Mouse (Mus musculus) MEL (cell line): ENCODE data around the gene Inpp5a. TPM values are rescaled to one million over a fixed set of nuclear protein-coding genes. Genes with fewer than 3 reads are reported as not detected.

Source experiments
- DNase-seq: peaks from one replicate; pipeline ENCODE4 v3.0.0; 2011; ENCODE audit warnings: low read depth, low spot score
- H3K27ac ChIP-seq: 2 replicates; pipeline ENCODE4 v1.5.1; 2012; ENCODE audit warnings: low read depth, mild to moderate bottlenecking, control low read depth, low read length, moderate library complexity; ENCODE audit not compliant: control insufficient read depth
- H3K27me3 ChIP-seq, 2 experiments: fragments of 150-350 bp in 1 of 2; sonication (generic) in 1 of 2; 2 replicates each; pipeline ENCODE4 v1.6.1; 2012; ENCODE audit warnings: low read length in 2 of 2, mild to moderate bottlenecking in 2 of 2, improper control_type of control experiment in 1 of 2, moderate library complexity in 1 of 2; ENCODE audit not compliant: insufficient read depth in 2 of 2, control insufficient read depth in 1 of 2
- H3K36me3 ChIP-seq, 2 experiments: 2 replicates each; pipeline ENCODE4 v1.6.1; 2012 to 2014; ENCODE audit warnings: low read length in 2 of 2, improper control_type of control experiment in 1 of 2, inconsistent platforms in 1 of 2, mild to moderate bottlenecking in 1 of 2; ENCODE audit not compliant: insufficient read depth in 2 of 2, control insufficient read depth in 1 of 2
- H3K4me1 ChIP-seq, 2 experiments: fragments of 150-350 bp in 1 of 2; sonication (generic) in 1 of 2; 2 replicates each; pipeline ENCODE4 v1.6.1; 2012; ENCODE audit warnings: low read length in 2 of 2, improper control_type of control experiment in 1 of 2, mild to moderate bottlenecking in 1 of 2; ENCODE audit not compliant: insufficient read depth in 2 of 2, control insufficient read depth in 1 of 2
- H3K4me3 ChIP-seq, 2 experiments: fragments of 150-350 bp in 1 of 2; sonication (generic) in 1 of 2; 2 replicates each; pipeline ENCODE4 v1.5.1; 2012; ENCODE audit warnings: low read depth in 2 of 2, low read length in 2 of 2, mild to moderate bottlenecking in 2 of 2, moderate library complexity in 2 of 2, control low read depth in 1 of 2, improper control_type of control experiment in 1 of 2; ENCODE audit not compliant: control insufficient read depth in 1 of 2, insufficient read depth in 1 of 2
- H3K79me2 ChIP-seq: 2 replicates; pipeline ENCODE4 v1.6.1; 2012; ENCODE audit warnings: mild to moderate bottlenecking, low read length, moderate library complexity; ENCODE audit not compliant: control insufficient read depth, poor library complexity, insufficient read depth
- H3K9ac ChIP-seq: 2 replicates; pipeline ENCODE4 v1.6.1; 2012; ENCODE audit warnings: low read depth, mild to moderate bottlenecking, control low read depth, low read length, moderate library complexity; ENCODE audit not compliant: control insufficient read depth, poor library complexity, severe bottlenecking
- H3K9me3 ChIP-seq: fragments of 150-350 bp; sonication (generic); replicated peaks from 2 replicates; pipeline ENCODE4 v1.6.1; 2012; ENCODE audit warnings: mild to moderate bottlenecking, low read length, improper control_type of control experiment, moderate library complexity; ENCODE audit not compliant: insufficient read depth
- CHD1 ChIP-seq: IDR thresholded peaks from 2 replicates; pipeline ENCODE4 v1.6.1; 2012; ENCODE audit warnings: low read depth, mild to moderate bottlenecking, inconsistent platforms, low read length, improper control_type of control experiment
- CHD2 ChIP-seq: IDR thresholded peaks from 2 replicates; pipeline ENCODE4 v1.6.1; 2011; ENCODE audit warnings: low read length, improper control_type of control experiment
- E2F4 ChIP-seq: IDR thresholded peaks from 2 replicates; pipeline ENCODE4 v1.6.1; 2011; ENCODE audit warnings: low read depth, low read length, improper control_type of control experiment, borderline replicate concordance
- GABPA ChIP-seq: IDR thresholded peaks from 2 replicates; pipeline ENCODE4 v1.6.1; 2012; ENCODE audit warnings: low read depth, mild to moderate bottlenecking, inconsistent platforms, low read length, improper control_type of control experiment, moderate library complexity
- GATA1 ChIP-seq: IDR thresholded peaks from 2 replicates; pipeline ENCODE4 v1.6.1; 2011; ENCODE audit warnings: low read depth, low read length, improper control_type of control experiment
- JUND ChIP-seq: IDR thresholded peaks from 2 replicates; pipeline ENCODE4 v1.6.1; 2011; ENCODE audit warnings: low read depth, mild to moderate bottlenecking, improper control_type of control experiment, low read length
- MEF2A ChIP-seq: IDR thresholded peaks from 2 replicates; pipeline ENCODE4 v1.6.1; 2014; ENCODE audit warnings: low read depth, mild to moderate bottlenecking, inconsistent platforms, low read length, improper control_type of control experiment; ENCODE audit not compliant: poor library complexity, insufficient replicate concordance, severe bottlenecking; ENCODE audit errors: extremely low read depth
- MXI1 ChIP-seq: IDR thresholded peaks from 2 replicates; pipeline ENCODE4 v1.6.1; 2011; ENCODE audit warnings: mild to moderate bottlenecking, low read depth, low read length, improper control_type of control experiment
- NELFE ChIP-seq: IDR thresholded peaks from 2 replicates; pipeline ENCODE4 v1.6.1; 2011; ENCODE audit warnings: low read depth, low read length, improper control_type of control experiment
- POLR2A ChIP-seq, 2 experiments: IDR thresholded peaks; 2 replicates each; pipeline ENCODE4 v1.6.1; 2011 to 2012; ENCODE audit warnings: low read length in 2 of 2, mild to moderate bottlenecking in 2 of 2, control low read depth in 1 of 2, improper control_type of control experiment in 1 of 2, low read depth in 1 of 2, moderate library complexity in 1 of 2; ENCODE audit not compliant: control insufficient read depth in 1 of 2, insufficient read depth in 1 of 2, poor library complexity in 1 of 2
- RCOR1 ChIP-seq: IDR thresholded peaks from 2 replicates; pipeline ENCODE4 v1.6.1; 2012; ENCODE audit warnings: low read depth, mild to moderate bottlenecking, inconsistent platforms, low read length, improper control_type of control experiment
- TCF12 ChIP-seq: IDR thresholded peaks from 2 replicates; pipeline ENCODE4 v1.6.1; 2014; ENCODE audit warnings: low read depth, mild to moderate bottlenecking, inconsistent platforms, low read length, improper control_type of control experiment, moderate library complexity
- ZC3H11A ChIP-seq: IDR thresholded peaks from 2 replicates; pipeline ENCODE4 v1.6.1; 2012; ENCODE audit warnings: low read depth, mild to moderate bottlenecking, inconsistent platforms, low read length, improper control_type of control experiment
- ZKSCAN1 ChIP-seq: IDR thresholded peaks from 2 replicates; pipeline ENCODE4 v1.6.1; 2012; ENCODE audit warnings: low read depth, mild to moderate bottlenecking, inconsistent platforms, low read length, improper control_type of control experiment, moderate library complexity
- polyA plus RNA-seq, 2 experiments: library from polyadenylated mRNA; stranded (reverse) in 1 of 2; unstranded in 1 of 2; fragments of >175 nt in 1 of 2; fragments of >200 nt in 1 of 2; gene quantifications; 2 replicates each; pipeline versions ENCODE4 v1.2.1 to v1.2.4; 2012; ENCODE audit warnings: low replicate concordance in 2 of 2, low read depth in 1 of 2; ENCODE audit not compliant: insufficient read length in 2 of 2, insufficient read depth in 1 of 2, missing spikeins in 1 of 2
- total RNA-seq: library from RNA; depleted of rRNA; stranded (reverse); fragments of 300-350 nt; gene quantifications from 2 replicates; pipeline ENCODE4 v1.2.3, GENCODE M21; 2012

Gene Inpp5a
- total and polyA plus RNA-seq, 3 experiments = 5.7 to 14.4 TPM; not detected in 1

DNA sequence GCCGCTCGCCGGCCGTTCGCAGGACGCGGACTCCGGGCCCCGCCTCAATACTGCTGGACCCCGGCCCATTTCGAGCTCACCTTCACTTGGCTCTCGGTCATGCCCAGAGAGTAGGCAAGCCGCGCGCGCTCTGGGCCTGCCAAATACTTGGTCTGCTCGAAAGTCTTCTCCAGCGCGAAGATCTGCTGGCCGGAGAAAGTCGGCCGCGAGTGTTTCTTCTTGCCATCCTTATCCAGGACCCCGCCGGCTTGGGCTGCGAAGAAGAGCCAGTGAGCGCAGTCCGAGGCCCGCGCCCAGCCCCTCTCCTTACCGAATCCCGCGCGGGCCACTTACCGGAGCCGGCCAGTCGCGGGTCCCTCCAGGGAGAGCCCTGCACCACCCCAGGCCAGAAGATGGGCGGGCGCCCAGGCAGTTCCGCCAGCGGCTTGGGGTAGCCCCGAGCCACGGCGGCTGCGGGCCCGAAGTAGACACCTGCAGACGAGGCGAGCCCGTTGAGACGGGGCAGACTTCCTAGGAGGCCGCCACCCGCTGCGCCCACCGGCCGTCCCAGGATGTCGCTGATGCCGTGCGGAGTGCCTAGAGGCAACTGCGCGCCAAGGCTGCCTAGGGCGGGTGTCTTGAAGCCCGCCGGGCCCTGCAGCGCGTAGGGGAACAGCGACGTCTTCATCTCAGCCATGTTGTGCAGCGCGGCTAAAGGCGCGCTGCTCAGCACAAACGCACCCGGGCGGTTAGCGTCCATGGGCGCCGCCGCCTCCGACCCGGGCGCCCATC is 193.1 kb downstream of the Inpp5a start:
- H3K9ac ChIP-seq = no peak overlapping the region
- no peak overlapping the region for H3K27ac ChIP-seq
- H3K4me3 ChIP-seq = no peak overlapping the region

DNA sequence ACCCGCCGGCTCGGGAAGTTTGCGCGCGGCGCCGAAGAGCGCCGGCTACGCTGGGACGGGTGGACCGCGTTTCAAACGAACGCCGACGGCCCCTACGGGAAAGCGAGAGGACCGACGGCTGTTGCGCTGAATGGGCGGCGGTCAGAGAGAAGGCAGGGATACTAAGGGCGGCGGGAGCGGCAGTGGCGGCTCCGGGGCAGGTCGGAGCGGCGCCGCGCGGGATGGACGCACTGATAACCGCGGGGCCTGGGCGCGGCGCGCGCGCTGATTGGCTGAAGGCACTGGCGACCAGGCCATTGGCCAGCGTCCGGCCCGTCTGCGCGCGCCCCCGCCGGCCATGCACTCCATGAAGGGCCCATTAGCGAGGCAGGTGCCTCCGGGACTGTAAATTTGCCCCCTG is 193.7 kb downstream of the Inpp5a start, which contains the start of gene Nkx6-2:
Nkx6-2 (minus strand) TSS at position 203 of the 400 bp plus-strand sequence.
- H3K79me2 ChIP-seq = no peaks in the 10 kb centered on the region
- no peak for DNase-seq
- H3K4me1 ChIP-seq = no peaks in the 10 kb centered on the region
- H3K4me3 ChIP-seq = no peak within 1 kb of the TSS
- TF ChIP-seq CHD1 (no peak), JUND (no peak)
- no peak within 1 kb of the TSS for H3K27ac ChIP-seq
- no peaks in the 10 kb centered on the region; a peak in 1 of 4 replicates for H3K27me3 ChIP-seq
- H3K36me3 ChIP-seq = no peaks in the 10 kb centered on the region
- no peak within 1 kb of the TSS for H3K9ac ChIP-seq
- H3K9me3 ChIP-seq = no peaks in the 10 kb centered on the region

More for the DNA sequence above, 193.1 kb downstream of the Inpp5a start:
- no peaks in the 10 kb centered on the region; a peak in 1 of 4 replicates for H3K27me3 ChIP-seq
- peaks cover 0 to 3% of the 10 kb centered on the region in 2 experiments; a peak in 1 of 4 replicates for H3K4me1 ChIP-seq
- no peak for TF ChIP-seq NELFE
- TF ChIP-seq GATA1 = no peak
- TF ChIP-seq ZKSCAN1 = no peak
- no peak for TF ChIP-seq MXI1
- no peak for TF ChIP-seq E2F4
- TF ChIP-seq ZC3H11A = no peak
- TF ChIP-seq TCF12 = no peak
- no peak for TF ChIP-seq RCOR1
- H3K36me3 ChIP-seq = peaks cover 0 to 2% of the 10 kb centered on the region in 2 experiments; a peak in 2 of 4 replicates
- DNase-seq = no peak
- H3K9me3 ChIP-seq = no peaks in the 10 kb centered on the region
- H3K79me2 ChIP-seq = no peaks in the 10 kb centered on the region

DNA sequence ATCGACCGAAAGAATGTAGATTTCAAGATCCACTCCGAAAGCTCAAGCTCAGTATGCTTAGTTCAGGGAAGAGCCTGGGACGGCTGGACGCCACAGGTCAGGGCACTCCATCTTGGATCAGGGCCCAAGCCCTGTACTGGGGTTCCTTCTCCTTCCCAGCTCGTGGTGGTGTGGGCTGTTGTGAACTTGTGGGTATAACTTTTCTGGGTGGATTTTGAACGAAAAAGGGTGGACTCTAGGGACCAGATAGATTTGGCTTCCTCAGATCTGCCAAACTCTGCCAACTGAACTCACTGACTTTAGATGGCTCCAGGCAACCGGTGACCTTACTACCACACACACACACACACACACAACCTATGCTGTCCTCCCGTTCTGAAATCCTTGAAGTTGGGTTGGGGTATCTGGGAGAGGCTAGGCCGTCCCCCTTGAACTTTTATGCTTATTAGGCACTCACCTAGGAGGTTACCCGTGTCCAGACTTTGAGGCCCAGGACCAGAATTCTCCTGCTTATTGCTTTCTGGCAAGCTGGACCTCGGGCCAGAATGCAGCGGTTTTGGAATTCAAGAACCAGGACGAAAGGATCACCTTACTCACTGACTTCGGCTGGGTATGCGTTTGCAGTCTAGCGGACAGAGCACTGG is 194.3 kb downstream of the Inpp5a start:
- Histone ChIP-seq H3K9me3 (no peaks in the 10 kb centered on the region), H3K27me3 (no peaks in the 10 kb centered on the region; a peak in 1 of 4 replicates), H3K36me3 (no peaks in the 10 kb centered on the region), H3K4me3 (no peak overlapping the region), H3K27ac (no peak overlapping the region), H3K4me1 (no peaks in the 10 kb centered on the region), H3K9ac (no peak overlapping the region), H3K79me2 (no peaks in the 10 kb centered on the region)
- no peak for DNase-seq
- no peak for TF ChIP-seq MEF2A
- TF ChIP-seq POLR2A (IDR thresholded peaks at IDR 0.05; ENCODE audit: control insufficient read depth in 1 of 2, insufficient read depth in 1 of 2, low read depth in 1 of 2, low read length in 2 of 2, poor library complexity in 1 of 2) = no peak
- TF ChIP-seq GABPA = no peak
- no peak for TF ChIP-seq CHD2
